Mouse (Mus musculus) heart, postnatal 4 days (tissue): ENCODE measurements around the gene Avpr1b. TPM values are rescaled to one million over a fixed set of nuclear protein-coding genes. Genes with fewer than 3 reads are reported as not detected.
A peak's percentile ranks its signal among the peaks of the same experiment; 100 is the strongest.

Experiments used
- DNase-seq: peaks from one replicate; pipeline ENCODE4 v3.0.0; 2021
- total RNA-seq, 2 experiments: library from RNA; stranded (reverse); gene quantifications; 2 replicates each; pipeline ENCODE4 v1.2.3; 2021

Gene Avpr1b
- not detected for total RNA-seq

DNA sequence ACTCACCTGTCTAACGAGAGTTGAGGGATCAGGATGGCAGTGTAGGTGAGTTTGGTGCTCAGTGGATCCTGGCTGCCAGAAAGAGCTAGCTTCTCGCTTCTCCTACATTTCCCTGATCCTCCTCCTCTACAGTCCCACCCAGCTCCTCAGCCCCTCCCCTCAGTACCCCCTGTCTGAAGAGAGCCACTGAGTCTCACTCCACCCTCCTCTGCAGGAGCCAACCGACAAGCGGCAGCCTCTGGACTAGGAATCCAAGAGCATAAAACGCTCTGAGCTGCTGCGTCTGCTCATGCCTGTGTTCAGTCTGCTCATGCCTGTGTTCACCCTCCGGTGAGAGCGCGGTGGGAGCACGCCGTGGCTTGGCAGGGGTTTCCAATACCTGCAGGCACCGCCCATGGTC is at the start of gene Avpr1b:
Gene Avpr1b (plus strand): TSS at position 335 of the 400 bp plus-strand sequence.
- DNase-seq = no peak

DNA sequence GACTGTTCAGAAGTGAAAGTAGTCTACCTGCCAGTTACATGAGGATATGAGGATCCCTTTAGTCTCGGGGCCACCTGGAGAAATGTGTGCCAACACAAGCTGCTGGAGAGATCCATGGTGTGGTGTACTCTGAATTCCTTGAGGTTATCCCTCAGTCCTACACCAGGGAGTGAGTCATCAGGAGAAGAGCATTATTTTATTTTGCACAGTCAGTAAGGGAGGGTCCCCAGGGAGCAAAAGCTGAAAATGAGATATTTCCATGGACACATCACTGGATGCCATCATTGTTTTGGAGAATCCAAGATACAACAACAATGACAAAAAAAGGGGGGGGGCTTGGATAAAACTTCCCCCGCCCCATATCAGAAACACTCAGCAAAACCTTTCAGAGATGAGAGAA is 47.1 kb upstream of the Avpr1b start:
- DNase-seq = no peak

DNA sequence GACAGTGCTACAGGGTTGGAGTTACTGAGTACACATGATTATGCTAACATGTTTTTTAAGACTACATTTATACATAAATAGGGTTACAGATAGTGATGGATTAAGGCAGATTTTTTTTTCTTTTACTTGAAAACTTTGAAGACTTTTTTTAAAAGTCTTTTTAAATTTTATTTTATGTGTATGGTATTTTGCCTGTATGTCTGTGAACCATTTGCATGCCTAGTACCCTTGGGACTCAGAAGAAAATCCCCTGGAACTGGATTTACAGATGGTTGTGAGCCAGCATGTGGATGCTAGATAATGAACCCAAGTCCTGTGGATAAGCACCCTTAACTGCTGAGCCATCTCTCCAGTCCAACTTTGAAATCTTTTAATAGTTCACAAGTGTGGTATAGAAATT is 45.6 kb upstream of the Avpr1b start:
- DNase-seq = no peak

DNA sequence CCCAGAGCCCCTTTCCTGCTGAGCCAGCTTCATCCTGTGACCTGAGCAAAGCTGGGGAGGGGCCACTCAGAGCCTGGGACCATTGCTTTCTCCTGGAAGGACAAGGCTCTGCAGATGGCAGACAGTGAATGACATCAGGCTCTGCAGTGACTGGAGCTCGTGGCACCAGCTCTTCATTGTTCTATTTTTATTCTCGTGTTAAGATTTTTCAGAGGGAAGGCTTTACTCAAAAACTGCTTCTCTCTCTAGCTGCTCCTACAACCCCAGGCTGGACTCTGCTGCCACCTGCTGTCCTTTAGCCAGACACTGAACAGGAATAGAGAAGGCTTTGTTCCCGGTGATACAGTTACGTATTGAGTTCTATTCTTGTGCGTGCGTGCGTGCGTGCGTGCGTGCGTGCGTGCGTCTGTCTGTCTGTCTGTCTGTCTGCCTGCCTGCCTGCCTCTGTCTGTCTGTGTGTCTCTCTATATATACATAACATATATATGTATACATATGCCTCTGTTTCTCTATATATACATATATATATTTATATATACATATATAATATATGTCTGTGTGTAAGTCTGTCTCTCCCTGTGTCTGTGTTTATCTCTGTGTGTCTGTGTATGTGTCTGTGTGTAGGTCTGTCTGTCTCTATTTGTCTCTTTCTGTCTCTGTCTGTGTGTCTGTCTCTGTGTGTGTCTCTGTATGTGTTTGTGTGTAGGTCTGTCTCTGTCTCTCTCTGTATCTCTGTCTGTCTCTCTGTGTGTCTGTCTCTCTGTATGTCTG is 43.8 kb upstream of the Avpr1b start:
- DNase-seq = peak; percentile 89

DNA sequence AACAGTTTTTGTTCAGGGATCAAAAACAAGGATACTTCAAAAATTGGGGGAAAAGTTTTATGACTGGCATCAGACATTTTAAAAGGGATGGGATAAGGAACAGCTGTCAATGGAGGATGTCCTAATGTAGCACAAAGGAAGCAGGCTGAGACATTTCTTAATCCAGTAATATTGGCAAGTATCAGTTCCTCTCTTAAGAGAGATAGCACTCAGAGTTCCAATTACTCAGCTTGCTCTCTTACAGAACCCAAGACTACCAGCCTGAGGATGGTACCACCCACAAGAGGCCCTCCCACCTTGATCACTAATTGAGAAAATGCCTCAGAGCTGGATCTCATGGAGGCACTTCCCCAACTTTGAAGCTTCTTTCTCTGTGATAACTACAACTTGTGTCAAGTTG is 38.5 kb upstream of the Avpr1b start:
- no peak for DNase-seq

DNA sequence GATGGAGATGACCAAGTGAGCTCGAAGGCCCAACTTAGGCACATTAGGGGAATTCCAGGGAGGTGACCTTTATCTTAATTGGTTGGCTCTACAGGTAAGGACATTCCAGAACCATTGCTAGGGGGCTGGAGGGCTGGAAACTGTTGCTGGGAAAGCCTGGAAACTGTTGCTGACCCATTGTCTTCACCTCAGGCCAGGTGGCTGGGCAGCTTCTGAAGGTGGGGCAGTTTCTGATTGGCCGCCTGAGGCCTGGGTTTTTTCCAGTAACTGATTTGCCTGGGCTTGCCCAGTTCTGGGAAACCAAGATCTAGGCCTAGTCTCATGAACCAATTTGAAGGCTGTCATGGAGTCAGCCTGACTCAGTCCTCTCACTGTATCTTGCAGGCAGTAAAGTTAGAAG is 37.0 kb upstream of the Avpr1b start:
- no peak for DNase-seq

DNA sequence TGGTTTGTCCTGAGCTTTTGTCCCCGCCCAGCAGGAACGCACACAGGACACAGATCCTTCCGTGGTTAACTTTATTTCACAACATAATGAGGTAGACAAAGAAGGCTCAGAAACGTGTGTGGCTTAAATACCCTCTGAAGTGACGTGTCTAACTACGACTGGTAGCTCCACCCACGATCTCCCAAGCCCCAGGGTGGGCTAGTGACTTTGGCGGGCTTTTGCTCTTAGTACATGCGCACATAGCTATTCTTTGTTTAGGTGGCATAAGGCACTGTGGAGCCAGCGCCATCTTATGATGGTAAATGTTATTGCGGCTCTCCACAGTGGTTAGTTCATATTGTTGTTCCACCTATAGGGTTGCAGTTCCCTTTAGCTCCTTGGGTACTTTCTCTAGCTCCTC is 33.0 kb upstream of the Avpr1b start:
- peak; percentile 23 for DNase-seq

DNA sequence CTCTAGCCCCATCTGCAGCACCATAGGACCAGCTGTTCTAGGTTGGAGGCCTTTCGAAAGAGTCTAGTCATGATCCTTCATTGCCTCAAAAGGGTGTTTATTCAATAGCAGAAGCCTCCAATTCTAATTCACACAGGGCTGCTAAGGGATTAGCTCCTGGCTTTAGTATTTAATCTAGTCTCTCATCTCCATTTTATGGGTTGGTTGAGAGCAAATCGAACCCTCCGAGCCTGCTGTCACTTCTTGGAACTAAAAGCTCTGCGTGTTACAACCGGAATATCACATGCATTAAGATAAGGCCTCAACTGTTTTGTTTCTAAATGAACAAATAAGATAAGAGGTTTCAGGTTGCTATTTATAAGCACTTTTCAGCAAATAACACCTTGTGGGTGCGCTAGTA is 29.3 kb upstream of the Avpr1b start:
- no peak for DNase-seq

DNA sequence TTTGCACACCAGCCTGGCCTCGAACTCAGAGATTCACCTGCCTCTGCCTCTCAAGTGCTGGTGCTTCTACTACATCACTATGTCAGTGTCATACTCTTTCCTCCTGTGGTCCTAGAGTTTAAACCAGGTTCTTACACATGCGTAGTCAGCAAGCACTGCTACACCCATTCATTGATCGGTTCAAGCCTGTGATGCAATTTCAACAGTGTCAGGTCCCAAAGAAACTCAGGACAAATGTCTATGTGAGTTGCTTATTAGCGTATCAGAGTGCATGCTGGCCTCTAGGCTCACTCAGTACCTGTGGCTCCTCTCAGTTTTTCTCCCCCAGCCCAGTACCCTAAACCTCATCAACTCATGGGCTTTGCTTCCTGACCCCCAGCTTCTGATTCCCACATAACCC is 28.6 kb upstream of the Avpr1b start:
- no peak for DNase-seq

DNA sequence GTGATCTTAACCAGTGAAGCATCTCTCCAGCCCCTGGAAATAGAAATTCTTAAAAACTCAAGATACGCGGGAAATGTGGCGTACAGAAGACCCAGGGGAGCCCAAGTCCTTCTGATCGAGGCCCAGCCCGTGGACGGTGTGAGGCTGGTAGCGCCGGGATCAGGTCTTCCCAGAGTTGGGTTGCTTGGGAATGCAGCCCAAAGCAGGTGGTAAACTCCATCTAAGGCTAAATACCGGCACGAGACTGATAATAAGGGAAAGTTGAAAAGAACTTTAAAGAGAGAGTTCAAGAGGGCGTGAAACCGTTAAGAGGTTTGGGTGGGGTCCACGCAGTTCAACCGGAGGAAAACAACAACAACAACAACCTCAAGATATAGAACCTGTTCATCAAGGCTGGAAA is 25.3 kb upstream of the Avpr1b start:
- DNase-seq = peak; percentile 19

DNA sequence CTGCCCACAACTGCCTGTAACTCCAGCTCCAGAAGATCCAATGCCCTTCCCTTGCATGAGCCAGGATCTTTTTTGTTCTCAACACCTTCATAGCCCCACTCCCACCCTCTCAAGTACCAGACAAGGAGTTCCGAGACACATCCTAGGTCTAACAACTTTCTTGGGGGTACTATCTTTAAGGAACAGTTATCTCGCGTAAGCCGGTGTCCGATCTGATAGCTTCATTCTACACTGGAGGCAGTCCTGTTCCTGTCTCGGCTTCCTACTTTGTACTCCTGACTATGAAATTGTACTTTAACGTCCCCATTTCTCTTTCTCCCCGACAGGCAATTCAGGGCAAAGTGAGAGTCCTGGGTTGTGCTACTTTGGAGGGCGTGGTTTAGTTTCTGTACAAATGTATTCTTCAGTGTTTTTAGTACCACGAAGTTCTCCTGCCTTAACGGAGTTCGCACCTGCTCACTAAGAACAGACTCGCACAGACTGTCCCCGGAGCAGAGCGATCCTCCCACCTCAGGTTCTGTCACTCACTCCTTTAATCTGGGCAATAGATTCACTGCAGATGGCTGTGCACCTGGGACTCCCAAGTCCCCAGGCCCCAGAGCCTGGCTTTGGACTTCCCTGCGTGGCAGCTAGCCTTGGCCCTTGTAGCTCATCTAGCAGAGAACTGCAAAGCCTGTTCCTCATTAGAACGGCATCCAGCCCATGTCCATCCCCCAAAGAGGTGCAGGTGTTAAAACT is 19.9 kb upstream of the Avpr1b start:
- no peak for DNase-seq

DNA sequence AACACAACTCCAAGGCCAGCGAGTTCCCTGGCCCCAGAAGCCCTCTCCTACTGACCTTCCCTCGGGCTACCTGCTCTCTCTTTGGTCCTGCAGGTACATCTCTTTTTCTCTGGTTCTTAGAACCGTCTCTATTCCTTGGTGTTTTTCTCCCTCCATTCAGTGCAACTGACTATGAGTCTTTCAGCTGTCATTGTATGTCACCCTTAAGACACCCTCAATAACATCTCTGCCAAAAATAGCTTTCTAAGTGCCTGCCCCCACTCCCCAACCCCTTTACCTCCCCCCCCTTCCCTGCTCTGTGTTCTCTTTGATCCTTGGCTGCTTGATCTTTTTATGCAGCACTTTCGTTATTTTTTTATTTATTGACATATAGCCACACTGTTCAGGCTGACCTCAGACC is 18.6 kb upstream of the Avpr1b start:
- no peak for DNase-seq

DNA sequence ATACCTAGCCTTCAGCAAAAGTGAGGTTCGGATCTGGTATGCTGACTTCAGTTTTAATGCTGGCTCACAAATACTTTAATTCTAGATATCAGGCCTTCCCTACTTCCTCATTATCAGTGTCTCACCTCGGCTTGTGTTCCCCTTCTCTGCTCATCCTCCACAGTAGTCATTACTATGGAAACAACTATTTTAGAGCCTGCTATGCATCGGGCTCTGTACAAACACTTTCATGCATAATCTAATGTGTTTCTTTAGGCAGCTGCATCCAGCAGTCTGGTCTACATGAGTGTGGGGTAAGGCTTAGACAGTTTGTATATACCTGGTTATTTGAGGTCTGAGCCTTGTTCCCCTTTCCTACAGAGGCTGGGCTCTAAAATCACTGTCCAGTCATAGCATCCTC is 15.4 kb upstream of the Avpr1b start:
- no peak for DNase-seq

DNA sequence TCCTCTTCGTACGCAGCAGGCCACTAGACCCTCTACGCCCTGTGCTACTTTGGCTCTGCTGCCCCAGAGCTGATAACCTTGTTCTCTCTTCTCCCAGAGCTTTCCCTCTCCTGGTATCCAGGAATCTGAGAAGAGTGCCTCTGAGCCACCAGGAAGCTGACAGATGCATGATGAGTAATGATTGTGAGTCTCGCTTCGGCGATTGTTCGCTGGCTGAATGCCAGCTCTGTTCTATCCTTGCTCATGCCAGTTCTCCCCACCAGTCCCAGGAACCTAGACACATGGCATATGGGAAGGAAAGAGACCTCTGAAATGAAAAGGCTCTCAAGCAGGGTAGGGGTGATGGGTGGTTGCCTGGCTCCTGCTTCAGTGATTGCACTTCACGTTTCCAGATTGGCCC is 12.2 kb upstream of the Avpr1b start:
- no peak for DNase-seq

DNA sequence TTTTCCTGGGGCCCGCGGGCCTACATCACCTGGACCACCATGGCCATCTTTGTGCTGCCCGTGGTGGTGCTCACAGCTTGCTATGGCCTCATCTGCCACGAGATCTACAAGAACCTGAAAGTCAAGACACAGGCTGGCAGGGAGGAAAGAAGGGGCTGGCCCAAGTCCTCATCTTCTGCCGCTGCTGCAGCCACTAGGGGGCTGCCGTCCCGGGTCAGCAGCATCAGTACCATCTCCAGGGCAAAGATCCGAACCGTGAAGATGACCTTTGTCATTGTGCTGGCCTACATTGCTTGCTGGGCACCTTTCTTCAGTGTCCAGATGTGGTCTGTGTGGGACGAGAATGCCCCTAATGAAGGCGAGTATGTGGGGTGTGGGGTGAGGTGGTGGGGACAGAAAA is 1.3 kb downstream of the Avpr1b start:
- no peak for DNase-seq

DNA sequence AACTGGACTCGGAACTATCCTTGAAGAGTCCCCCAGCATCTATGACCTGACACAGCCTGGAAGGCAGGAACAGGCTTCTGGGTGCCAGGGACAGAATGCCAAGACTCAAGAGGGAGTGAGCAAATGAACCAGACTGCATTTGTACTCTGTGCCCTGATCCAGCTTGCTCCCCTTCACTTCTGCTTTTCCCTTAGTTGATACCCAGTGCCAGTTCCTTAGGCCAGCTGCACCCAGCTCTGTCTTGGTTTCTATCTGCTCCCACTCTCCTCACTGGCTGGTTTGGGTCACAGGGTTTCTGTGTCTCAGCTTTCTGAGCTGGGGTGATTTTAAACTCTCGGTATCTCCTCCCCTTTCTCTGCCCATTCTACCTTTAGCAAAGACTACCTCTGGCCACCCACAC is 7.7 kb downstream of the Avpr1b start:
- DNase-seq = no peak

DNA sequence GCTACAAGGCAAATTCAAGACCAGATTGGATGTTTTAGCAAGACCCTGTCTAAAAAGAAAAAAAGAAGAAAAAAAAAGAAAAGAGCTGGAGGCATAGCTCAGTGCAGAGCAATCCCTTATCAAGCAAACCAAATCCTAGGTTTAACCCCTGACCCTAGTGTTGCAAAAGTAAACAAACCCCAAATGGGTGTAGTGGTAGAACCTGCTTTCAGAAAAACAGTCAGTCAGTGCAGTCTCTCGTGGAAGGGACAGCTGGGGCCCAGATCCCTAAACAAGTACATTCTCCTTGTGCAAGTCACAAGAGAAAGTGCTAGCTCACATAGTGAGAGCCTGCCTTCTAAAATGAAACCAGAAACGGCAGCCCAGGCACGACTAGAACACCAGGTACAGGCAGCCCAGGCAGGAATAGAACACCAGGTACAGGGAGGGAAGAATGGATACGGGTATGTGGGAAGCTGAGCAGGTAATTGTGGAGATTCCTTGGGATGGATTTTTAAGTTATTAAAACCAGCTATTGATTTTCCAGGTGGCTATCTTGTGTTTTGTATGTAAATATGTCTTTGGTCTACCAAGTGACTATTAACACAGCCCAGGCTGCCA is 13.6 kb downstream of the Avpr1b start:
- peak; percentile 22 for DNase-seq

DNA sequence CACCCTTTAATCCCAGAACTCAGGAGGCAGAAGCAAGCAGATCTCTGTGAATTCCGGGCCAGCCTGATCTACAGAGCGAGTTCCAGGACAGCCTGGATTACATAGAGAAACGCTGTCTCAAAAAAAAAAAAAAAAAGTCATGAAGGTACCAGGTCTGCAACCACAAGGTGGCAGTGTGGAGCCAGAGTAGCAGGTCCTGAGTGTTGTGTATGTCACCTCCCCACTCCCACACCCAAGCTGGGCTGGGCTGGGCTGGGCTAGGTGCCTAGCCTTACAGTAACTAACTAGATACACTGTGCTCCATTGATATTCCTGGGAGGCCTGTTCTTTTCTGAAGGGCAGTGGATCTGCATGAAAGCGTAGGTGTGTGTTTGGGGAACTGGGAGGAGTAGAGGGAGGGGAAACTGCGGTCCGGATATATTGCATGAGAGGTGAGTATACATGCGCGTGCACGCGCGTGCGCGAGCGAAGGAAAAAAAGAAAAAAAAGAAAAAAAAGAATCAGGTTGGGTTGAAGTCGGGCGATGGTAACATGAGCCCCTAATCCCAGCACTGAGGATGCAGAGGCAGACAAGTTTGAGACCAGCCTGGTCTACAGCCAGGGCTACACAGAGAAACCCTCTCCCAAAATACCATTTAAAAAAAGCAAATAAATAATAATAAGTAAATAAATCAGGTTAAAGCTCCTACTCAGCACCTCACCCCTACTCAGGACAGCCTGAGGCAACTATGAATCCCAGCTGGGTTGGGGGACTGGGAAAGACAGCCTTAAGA is 14.5 kb downstream of the Avpr1b start:
- peak; percentile 86 for DNase-seq

DNA sequence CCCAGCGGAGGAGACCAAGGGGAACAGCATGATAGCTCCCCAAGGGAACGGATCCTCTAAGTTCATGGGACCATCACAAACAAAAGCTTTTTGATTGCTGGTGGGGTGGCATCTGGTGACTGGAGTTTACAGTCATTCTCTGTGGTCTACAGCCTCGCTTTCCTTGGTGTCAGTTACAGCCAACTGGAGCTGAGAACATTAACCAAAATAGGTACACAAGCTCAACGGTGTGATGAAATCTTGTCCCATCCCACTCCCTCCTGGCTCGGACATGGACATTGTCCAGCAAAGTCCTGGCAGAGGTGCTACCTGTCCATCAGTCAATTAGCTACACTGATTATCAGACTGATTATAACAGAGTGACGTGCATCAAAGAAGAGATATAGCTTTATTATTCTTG is 15.6 kb downstream of the Avpr1b start:
- DNase-seq = no peak

DNA sequence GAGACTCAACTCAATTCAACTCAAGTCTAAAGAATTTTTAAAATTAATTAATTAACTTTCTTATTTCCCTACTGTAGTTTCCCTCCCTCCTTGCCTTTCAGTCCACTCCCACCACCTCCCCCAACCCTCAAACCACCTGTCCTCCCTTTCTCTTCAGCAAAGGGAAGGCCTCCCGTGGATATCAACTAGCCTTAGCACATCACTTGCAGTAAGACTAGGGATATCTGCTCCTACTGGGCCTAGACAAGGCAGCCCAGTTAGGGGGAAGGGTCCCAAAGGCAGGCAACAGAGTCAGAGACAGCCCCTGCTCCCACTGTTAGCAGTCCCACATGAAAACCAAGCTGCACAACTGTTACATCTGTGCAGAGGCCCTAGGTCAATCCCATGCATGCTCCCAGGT is 17.1 kb downstream of the Avpr1b start:
- no peak for DNase-seq

DNA sequence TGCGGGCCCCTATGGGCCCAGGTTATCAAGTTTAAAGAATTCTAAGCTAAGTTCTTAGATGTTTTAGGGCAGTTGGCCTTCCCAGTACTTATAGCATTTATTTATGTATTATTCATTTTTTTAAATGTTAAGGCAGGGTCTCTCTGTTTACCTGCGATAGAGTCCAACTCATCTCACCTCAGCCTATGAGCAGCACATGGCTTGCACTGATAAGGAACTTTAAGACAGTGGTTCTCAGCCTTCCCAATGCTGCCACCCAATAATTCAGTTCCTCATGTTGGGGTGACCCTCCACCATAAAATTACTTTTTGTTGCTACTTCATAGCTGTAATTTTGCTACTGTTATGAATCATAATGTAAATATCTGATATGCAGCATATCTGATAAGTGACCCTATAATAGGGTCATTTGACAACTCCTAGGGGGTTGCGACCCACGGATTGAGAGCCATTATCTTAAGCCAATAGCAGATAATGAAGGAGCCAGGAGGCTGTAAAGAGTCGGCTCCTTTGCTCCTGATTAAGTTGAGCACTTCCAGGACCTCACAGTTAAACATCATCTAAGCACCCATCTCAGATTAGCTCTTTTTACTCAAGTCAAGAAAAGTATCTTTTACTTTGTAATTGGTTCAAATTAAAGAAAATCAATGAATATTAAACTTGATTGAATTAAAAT is 17.6 kb downstream of the Avpr1b start:
- no peak for DNase-seq

DNA sequence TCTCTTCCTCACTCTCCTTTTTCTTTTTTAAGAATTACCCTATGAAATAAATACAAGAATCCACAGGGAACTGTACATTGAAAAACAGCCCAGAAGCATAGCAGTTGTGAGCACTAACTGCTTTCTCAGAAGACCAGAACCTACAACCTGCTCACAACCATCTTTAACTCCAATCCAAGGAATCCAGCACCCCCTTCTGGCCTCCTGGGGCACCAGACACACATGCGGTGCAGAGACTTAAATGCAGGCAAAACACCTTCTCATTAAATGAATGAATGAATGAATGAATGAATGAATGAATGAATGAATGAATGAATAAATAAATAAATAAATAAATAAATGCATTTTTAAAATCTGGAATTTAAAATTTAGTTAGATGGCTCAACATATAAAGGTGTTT is 19.5 kb downstream of the Avpr1b start:
- no peak for DNase-seq

DNA sequence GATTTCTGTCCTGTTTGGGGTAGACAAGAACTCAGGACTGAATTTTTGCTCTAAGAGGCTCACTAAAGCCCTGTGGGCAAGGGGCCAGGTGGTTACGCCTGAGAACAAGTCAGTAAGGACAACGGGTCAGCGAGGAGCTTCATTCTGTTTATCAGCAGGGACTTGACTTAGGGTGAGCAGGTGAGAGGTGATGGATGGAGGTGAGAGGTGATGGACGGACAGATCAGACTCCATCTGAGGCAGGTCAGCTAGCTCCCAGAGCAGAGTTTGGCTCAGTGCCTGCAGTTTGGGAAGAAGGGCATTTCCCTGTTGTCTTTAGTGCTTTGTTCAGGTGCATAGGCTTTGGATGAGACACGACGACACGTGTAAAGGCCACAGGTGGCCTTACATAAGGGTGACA is 20.3 kb downstream of the Avpr1b start:
- no peak for DNase-seq
